Mouse (Mus musculus): ENCODE data around the gene Tob2. TPM values are rescaled to one million over a fixed set of nuclear protein-coding genes. Genes with fewer than 3 reads are reported as not detected.
A peak's percentile ranks its signal among the peaks of the same experiment; 100 is the strongest.

The Tob2 gene
- polyA plus RNA-seq, 1 experiment = 64.6 TPM

- Histone ChIP-seq H3K36me3 (ENCODE audit: control insufficient read depth, insufficient read depth, low read length) (no peaks in the 10 kb centered on the region), H3K27me3 (ENCODE audit: control insufficient read depth, insufficient read depth, low read length) (no peaks in the 10 kb centered on the region), H3K27ac (ENCODE audit: control insufficient read depth, insufficient read depth, low read length) (no peak overlapping the region), H3K4me3 (ENCODE audit: control insufficient read depth, insufficient read depth, low read length) (no peak overlapping the region), H3K4me1 (replicated peaks; ENCODE audit: control insufficient read depth, insufficient read depth, low read length) (peaks cover 6% of the 10 kb centered on the region; the same call in 1 of the 2 replicates)
- no peak for DNase-seq
- TF ChIP-seq POLR2A (IDR thresholded peaks at IDR 0.05; ENCODE audit: control insufficient read depth, extremely low read depth, insufficient read depth, low read length, poor library complexity) (no peak), CTCF (IDR thresholded peaks at IDR 0.05; ENCODE audit: borderline replicate concordance, control insufficient read depth, extremely low read depth, insufficient read depth, low read length, poor library complexity) (no peak)
- WGBS = 91% methylated on average over 3 of the region's 3 CpGs
Observed at GRCm38 (mm10) chr15:81882348-81882747, 23.8 kb upstream of the Tob2 start.

- peaks cover 6% of the 10 kb centered on the region; the same call in 1 of the 2 replicates for H3K4me1 ChIP-seq (replicated peaks; ENCODE audit: control insufficient read depth, insufficient read depth, low read length)
- no peaks in the 10 kb centered on the region for H3K27me3 ChIP-seq (ENCODE audit: control insufficient read depth, insufficient read depth, low read length)
- no peak overlapping the region for H3K4me3 ChIP-seq (ENCODE audit: control insufficient read depth, insufficient read depth, low read length)
- no peak for TF ChIP-seq CTCF (IDR thresholded peaks at IDR 0.05; ENCODE audit: borderline replicate concordance, control insufficient read depth, extremely low read depth, insufficient read depth, low read length, poor library complexity)
- TF ChIP-seq POLR2A (IDR thresholded peaks at IDR 0.05; ENCODE audit: control insufficient read depth, extremely low read depth, insufficient read depth, low read length, poor library complexity) = no peak
- WGBS = 86% methylated on average over 5 of the region's 5 CpGs
- H3K27ac ChIP-seq (ENCODE audit: control insufficient read depth, insufficient read depth, low read length) = no peak overlapping the region
- DNase-seq = no peak
- H3K36me3 ChIP-seq (ENCODE audit: control insufficient read depth, insufficient read depth, low read length) = no peaks in the 10 kb centered on the region
Observed at GRCm38 (mm10) chr15:81879531-81880401, 21.2 kb upstream of the Tob2 start.

- H3K27me3 ChIP-seq (ENCODE audit: control insufficient read depth, insufficient read depth, low read length) = no peaks in the 10 kb centered on the region
- H3K36me3 ChIP-seq (ENCODE audit: control insufficient read depth, insufficient read depth, low read length) = peaks cover 28% of the 10 kb centered on the region
- under 1% methylated on average over 53 of the region's 53 CpGs for WGBS
- TF ChIP-seq CTCF (IDR thresholded peaks at IDR 0.05; ENCODE audit: borderline replicate concordance, control insufficient read depth, extremely low read depth, insufficient read depth, low read length, poor library complexity) (no peak), POLR2A (IDR thresholded peaks at IDR 0.05; ENCODE audit: control insufficient read depth, extremely low read depth, insufficient read depth, low read length, poor library complexity) (peak; percentile 34; the same call in 1 of the 2 replicates)
- peak; percentile 99 for DNase-seq
- H3K4me3 ChIP-seq (ENCODE audit: control insufficient read depth, insufficient read depth, low read length) = peak within 1 kb of the TSS; percentile 70
- peaks cover 9% of the 10 kb centered on the region; the same call in 1 of the 2 replicates for H3K4me1 ChIP-seq (replicated peaks; ENCODE audit: control insufficient read depth, insufficient read depth, low read length)
- peak within 1 kb of the TSS; percentile 90 for H3K27ac ChIP-seq (ENCODE audit: control insufficient read depth, insufficient read depth, low read length)
Observed at GRCm38 (mm10) chr15:81872262-81873136, 13.9 kb upstream of the Tob2 start, which contains the start of gene Aco2. Gene Aco2 (plus strand): TSS chr15:81872309.

GRCm38 (mm10) chr15:81871604-81872261 is 13.1 kb upstream of the Tob2 start, which contains the start of gene Phf5a:
Gene Phf5a (minus strand): TSS chr15:81871911.
- Histone ChIP-seq H3K27me3 (ENCODE audit: control insufficient read depth, insufficient read depth, low read length) (no peaks in the 10 kb centered on the region), H3K4me3 (ENCODE audit: control insufficient read depth, insufficient read depth, low read length) (peak within 1 kb of the TSS; percentile 70), H3K36me3 (ENCODE audit: control insufficient read depth, insufficient read depth, low read length) (peaks cover 36% of the 10 kb centered on the region), H3K27ac (ENCODE audit: control insufficient read depth, insufficient read depth, low read length) (peak within 1 kb of the TSS; percentile 90), H3K4me1 (replicated peaks; ENCODE audit: control insufficient read depth, insufficient read depth, low read length) (peaks cover 9% of the 10 kb centered on the region; the same call in 1 of the 2 replicates)
- TF ChIP-seq POLR2A (IDR thresholded peaks at IDR 0.05; ENCODE audit: control insufficient read depth, extremely low read depth, insufficient read depth, low read length, poor library complexity) = no peak
- TF ChIP-seq CTCF (IDR thresholded peaks at IDR 0.05; ENCODE audit: borderline replicate concordance, control insufficient read depth, extremely low read depth, insufficient read depth, low read length, poor library complexity) = no peak
- WGBS = under 1% methylated on average over 30 of the region's 30 CpGs
- DNase-seq = peak; percentile 81

GRCm38 (mm10) chr15:81869985-81870384 is 11.4 kb upstream of the Tob2 start:
- peaks cover 53% of the 10 kb centered on the region for H3K36me3 ChIP-seq (ENCODE audit: control insufficient read depth, insufficient read depth, low read length)
- H3K27ac ChIP-seq (ENCODE audit: control insufficient read depth, insufficient read depth, low read length) = no peak overlapping the region
- 95% methylated on average over 5 of the region's 5 CpGs for WGBS
- H3K4me1 ChIP-seq (replicated peaks; ENCODE audit: control insufficient read depth, insufficient read depth, low read length) = peaks cover 9% of the 10 kb centered on the region; the same call in 1 of the 2 replicates
- DNase-seq = no peak
- no peaks in the 10 kb centered on the region for H3K27me3 ChIP-seq (ENCODE audit: control insufficient read depth, insufficient read depth, low read length)
- H3K4me3 ChIP-seq (ENCODE audit: control insufficient read depth, insufficient read depth, low read length) = no peak overlapping the region
- TF ChIP-seq POLR2A (IDR thresholded peaks at IDR 0.05; ENCODE audit: control insufficient read depth, extremely low read depth, insufficient read depth, low read length, poor library complexity) (no peak), CTCF (IDR thresholded peaks at IDR 0.05; ENCODE audit: borderline replicate concordance, control insufficient read depth, extremely low read depth, insufficient read depth, low read length, poor library complexity) (no peak)
